Mouse (Mus musculus) kidney, postnatal 25 days (tissue): ENCODE measurements around the gene C1qbp.

Experiments
- DNase-seq, 2 experiments: peaks; one replicate each; pipeline ENCODE4 v3.0.0; 2021; ENCODE audit warnings: mixed read lengths in 2 of 2

Gene C1qbp

GRCm38 (mm10) chr11:70972586-70972985 lies 10.2 kb downstream of the C1qbp start:
- no peak for DNase-seq

DNA sequence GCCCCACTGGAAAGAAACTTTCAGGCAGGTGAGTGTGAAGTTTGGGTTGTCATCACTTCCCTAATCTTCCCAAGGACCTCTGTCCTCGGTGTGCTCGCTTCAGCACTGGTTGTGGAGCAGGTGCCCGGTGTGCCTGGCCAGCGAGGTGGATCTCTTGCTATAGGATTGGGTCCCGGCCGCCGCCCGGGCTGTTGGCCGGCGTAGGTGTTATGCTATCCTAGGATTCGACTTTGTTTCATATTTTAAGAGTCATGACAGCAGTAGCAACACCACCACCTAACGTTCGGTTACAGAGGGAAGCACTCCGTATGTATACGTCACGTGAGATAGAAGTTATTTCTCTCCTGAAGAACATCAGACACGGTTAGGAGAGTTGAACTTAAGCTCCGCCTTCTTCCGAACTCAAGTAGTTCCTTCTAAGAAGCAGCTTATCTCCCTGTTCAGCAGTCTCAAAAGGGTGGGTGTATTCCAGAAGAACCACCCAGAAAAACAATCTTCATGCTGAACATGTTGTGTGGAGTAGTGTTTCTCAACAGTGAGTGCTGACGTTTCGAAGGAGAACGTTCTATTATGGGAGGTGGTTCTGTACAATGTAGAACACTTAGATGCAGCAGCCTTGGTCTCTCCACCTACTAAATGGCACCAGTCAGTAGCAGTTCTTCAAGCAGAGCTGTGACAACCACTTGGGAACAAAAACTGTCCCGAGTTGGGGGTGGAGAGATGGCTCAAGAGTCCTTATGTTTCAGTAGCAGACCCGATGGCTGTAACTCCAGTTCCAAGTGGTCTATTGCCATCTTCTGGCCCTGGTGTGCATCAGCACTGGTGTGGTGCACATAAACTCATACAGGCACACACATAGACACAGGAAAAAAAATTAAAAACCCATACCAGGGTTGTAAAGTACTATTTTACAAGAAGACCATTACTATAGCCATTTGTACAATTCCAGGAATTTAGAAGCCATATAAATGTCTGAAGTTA lies 12.0 kb downstream of the C1qbp start:
- DNase-seq, result no peak

- DNase-seq, result peak; percentile 94 to 97
These were observed 12.8 kb downstream of the C1qbp start, which contains the start of the genes Nup88 and Rpain for GRCm38 (mm10) chr11:70969821-70970559. Gene Nup88, minus strand, starts transcription at chr11:70969973. Gene Rpain, plus strand, starts transcription at chr11:70970213.

GRCm38 (mm10) chr11:70969271-70969794 lies 13.5 kb downstream of the C1qbp start:
- DNase-seq, result no peak

GRCm38 (mm10) chr11:70964222-70964907 lies 18.5 kb downstream of the C1qbp start:
- DNase-seq, result no peak

GRCm38 (mm10) chr11:70960786-70961554 lies 21.9 kb downstream of the C1qbp start:
- no peak for DNase-seq

- no peak for DNase-seq
These were observed 28.1 kb downstream of the C1qbp start for GRCm38 (mm10) chr11:70954711-70955110.

DNA sequence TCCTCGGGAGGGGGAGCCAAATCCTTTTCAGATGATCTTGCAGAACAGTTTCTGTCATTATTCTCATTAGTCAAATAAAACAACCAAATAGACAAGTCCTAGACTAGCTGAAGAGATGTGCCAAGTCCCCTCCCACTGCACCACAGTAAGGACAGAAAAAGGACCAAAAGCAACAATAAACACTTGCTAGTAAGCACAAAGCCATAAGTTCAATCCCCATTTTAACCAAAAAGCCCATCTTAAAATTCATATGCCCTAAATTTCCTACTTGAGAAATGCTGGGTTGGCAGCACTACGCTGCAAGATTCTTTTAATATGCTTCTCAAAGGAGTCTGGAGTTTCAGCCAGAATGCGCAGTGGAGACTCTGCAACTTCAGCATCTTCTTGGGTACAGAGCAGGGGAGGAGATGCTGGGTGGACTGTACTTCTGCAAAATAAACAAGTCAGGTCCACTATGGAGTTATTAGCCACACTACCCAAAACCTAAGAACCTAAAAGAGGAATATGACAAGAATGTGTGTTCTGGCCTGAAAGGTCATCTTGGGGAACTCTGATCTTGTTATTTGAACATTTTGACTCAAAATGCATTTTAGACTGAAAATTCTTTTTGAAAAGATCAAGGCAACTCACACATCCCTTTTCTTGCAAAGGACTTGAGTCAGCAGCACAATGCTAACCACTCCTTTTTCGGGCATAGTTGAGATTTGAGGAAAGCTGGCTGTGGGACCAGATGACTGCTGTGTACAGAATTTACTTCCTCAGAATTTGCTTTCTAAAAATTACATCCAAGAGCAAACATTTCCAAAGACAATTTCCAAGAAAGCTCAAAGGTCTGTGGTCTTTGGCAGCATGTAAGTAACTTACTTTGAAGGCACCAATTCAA lies 37.6 kb downstream of the C1qbp start:
- no peak for DNase-seq

GRCm38 (mm10) chr11:70943651-70944050 lies 39.2 kb downstream of the C1qbp start:
- no peak for DNase-seq

DNA sequence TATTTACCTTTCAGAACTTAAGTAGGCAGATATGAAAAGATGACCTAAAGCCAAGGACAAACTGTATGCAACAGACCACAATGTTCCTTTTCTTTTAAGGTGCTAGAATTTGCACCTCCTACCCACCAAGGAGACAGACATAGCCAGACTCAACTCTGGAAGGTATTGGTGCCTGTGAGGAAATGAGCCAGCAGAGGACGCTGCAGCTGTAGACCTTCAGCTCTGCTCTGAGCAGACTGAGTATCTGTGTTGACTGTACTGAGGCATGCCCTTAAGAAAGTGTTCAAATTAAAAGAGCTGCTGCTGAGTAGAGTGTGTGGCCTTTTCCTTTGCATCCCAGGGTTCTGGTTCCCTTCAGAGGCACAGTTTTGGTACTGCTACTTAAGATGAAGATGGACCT lies 40.2 kb downstream of the C1qbp start:
- no peak for DNase-seq

- DNase-seq, result no peak
These were observed 47.5 kb downstream of the C1qbp start for GRCm38 (mm10) chr11:70935316-70935715.

DNA sequence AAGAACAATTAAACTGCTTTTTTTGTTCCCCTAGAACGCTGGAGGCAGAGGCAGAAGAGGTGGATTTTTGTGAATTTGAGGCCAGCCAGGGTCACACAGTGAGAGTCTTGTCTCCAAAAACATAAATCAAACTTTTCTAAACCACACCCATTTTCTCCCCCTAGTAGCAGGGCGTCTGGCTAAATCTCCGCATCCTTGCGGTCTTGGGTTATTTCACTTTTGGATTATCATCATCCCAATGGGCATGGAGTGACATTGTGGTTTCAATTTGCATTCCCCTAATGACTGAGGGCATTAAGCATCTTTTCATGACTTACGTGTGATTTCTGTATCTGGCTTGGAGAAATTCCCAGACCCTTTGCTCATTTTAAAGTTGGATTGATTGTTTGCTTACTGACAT lies 51.4 kb downstream of the C1qbp start:
- DNase-seq, result no peak
